Mouse (Mus musculus) G1E (cell line): ENCODE data around the gene Flvcr2. TPM values are rescaled to one million over a fixed set of nuclear protein-coding genes. Genes with fewer than 3 reads are reported as not detected.

Experiments
- ATAC-seq: 2 replicates; pipeline ENCODE4 v1.8.0; 2016; ENCODE audit warnings: mild to moderate bottlenecking; ENCODE audit not compliant: insufficient number of reproducible peaks, poor library complexity, low FRiP score, severe bottlenecking; ENCODE audit errors: extremely low read depth
- DNase-seq: peaks from one replicate; pipeline ENCODE4 v3.0.0; 2012; ENCODE audit warnings: low spot score
- H3K27me3 ChIP-seq: 2 replicates; pipeline ENCODE4 v1.6.1; 2012; ENCODE audit warnings: mild to moderate bottlenecking, low read length, inconsistent platforms; ENCODE audit not compliant: insufficient read depth
- H3K36me3 ChIP-seq: replicated peaks from 2 replicates; pipeline ENCODE3; 2012; ENCODE audit warnings: mild to moderate bottlenecking, inconsistent platforms
- H3K4me1 ChIP-seq: 2 replicates; pipeline ENCODE4 v1.6.1; 2012; ENCODE audit warnings: low read depth, low read length, inconsistent platforms, mixed read lengths; ENCODE audit not compliant: insufficient read depth
- H3K4me3 ChIP-seq: 2 replicates; pipeline ENCODE4 v1.5.1; 2012; ENCODE audit warnings: low read depth, mild to moderate bottlenecking, inconsistent platforms, low read length, moderate library complexity, mixed read lengths
- H3K9me3 ChIP-seq: replicated peaks from 2 replicates; pipeline ENCODE4 v1.6.1; 2012; ENCODE audit warnings: inconsistent platforms
- CTCF ChIP-seq: IDR thresholded peaks from 2 replicates; pipeline ENCODE4 v1.5.1; 2012; ENCODE audit warnings: low read depth, low read length, inconsistent platforms, mixed read lengths
- GATA1 ChIP-seq: IDR thresholded peaks from 2 replicates; pipeline ENCODE4 v1.6.1; 2012; ENCODE audit warnings: borderline replicate concordance, low read length, inconsistent platforms, mixed read lengths
- GATA2 ChIP-seq: IDR thresholded peaks from 2 replicates; pipeline ENCODE4 v1.6.1; 2012; ENCODE audit warnings: low read depth, low read length, inconsistent platforms, borderline replicate concordance
- POLR2AphosphoS5 ChIP-seq: IDR thresholded peaks from 2 replicates; pipeline ENCODE4 v1.6.1; 2012; ENCODE audit warnings: low read depth, low read length, inconsistent platforms; ENCODE audit not compliant: insufficient replicate concordance
- TAL1 ChIP-seq: conservative IDR thresholded peaks from 2 replicates; pipeline ENCODE4 v1.6.1; 2012; ENCODE audit warnings: low read depth, low read length, inconsistent platforms, mixed read lengths
- polyA plus RNA-seq: library from polyadenylated mRNA; stranded (reverse); fragments of >175 nt; gene quantifications from 2 replicates; pipeline ENCODE4 v1.2.3, GENCODE M21; 2012
- total RNA-seq, 2 experiments: library from RNA; stranded (forward) in 1 of 2; stranded (reverse) in 1 of 2; fragments of 200-1000 nt in 1 of 2; fragments of >200 nt in 1 of 2; fragmentation: Nextera tagmentation in 1 of 2; gene quantifications; 2 replicates each; pipeline ENCODE4 v1.2.3; 2014 to 2017

Gene Flvcr2
- total and polyA plus RNA-seq, 3 experiments: 0.16 TPM; not detected in 2

DNA sequence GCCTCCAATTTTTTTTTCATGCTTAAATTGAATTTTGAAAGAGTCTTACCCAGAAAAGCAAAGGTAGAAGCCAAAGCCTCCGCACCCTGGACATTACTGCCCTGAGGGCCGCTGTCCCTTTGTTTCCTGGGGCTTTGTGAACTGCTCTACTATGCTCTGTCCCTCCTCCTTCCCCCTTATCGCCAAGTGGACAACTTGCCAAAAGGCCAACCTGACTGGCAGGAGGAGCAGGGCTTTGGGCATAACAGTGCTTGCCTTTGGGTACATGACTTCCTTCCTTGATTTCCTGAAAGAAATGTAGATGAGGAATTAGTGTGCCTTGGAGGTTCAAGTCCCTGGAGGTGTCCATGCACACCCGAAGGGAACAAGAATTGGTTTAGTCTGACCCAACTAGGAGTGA lies 15.1 kb downstream of the Flvcr2 start:
- ATAC-seq (no peak), DNase-seq (no peak)
- Histone ChIP-seq H3K4me1 (no peaks in the 10 kb centered on the region), H3K36me3 (no peaks in the 10 kb centered on the region), H3K4me3 (no peak overlapping the region), H3K9me3 (no peaks in the 10 kb centered on the region), H3K27me3 (peaks cover 21% of the 10 kb centered on the region)
- TF ChIP-seq CTCF (no peak), POLR2AphosphoS5 (no peak), GATA1 (no peak), GATA2 (no peak), TAL1 (no peak)

DNA sequence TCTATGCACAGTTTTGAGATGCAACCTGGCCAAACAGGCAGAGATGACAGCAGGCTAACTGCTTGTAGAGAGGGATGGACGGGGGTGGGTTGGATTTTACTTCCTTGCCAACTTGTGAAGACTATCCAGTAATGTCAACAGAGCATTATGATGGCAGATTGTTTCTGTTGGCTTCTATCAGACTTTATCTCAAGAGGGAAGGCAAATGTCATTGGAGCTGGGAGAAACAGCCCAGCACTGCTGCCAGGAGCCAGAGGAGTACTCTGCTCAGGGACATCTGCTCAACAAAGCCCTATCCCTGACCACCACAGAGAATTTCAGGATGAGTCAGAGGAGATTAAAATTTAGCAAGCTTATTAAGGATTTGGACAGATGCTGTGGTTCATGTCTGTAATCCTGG lies 18.3 kb downstream of the Flvcr2 start:
- H3K4me3 ChIP-seq: no peak overlapping the region
- no peak for DNase-seq
- no peak for TF ChIP-seq GATA2
- TF ChIP-seq GATA1: no peak
- no peak for TF ChIP-seq TAL1
- no peak for TF ChIP-seq POLR2AphosphoS5
- TF ChIP-seq CTCF: no peak

DNA sequence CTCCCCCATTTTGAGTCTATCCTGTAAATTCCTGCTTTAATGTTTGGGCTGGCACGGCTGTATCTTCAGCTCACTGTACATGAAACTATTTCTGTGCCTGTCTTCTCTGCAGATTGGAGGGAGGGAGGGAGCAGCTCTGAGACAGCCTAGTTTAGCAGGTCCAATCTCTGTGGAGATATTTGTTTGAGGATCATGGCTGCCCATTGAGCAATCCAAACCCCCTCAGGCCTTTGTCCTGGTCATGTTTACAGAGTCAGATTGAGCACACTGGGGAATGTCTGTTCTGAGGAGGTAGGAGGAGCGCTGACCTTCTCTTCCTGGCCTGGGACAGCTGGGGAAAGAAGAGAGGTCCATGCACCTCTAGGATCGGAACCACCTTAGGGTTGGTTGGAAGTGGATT lies 19.9 kb downstream of the Flvcr2 start:
- TF ChIP-seq TAL1 (no peak), POLR2AphosphoS5 (no peak), CTCF (no peak), GATA2 (no peak), GATA1 (no peak)
- H3K9me3 ChIP-seq: no peaks in the 10 kb centered on the region
- H3K4me1 ChIP-seq: no peaks in the 10 kb centered on the region
- no peaks in the 10 kb centered on the region for H3K36me3 ChIP-seq
- DNase-seq (no peak), ATAC-seq (no peak)
- no peak overlapping the region for H3K4me3 ChIP-seq
- peaks cover 18% of the 10 kb centered on the region for H3K27me3 ChIP-seq

More for the DNA sequence above, 18.3 kb downstream of the Flvcr2 start:
- no peak for ATAC-seq
- H3K9me3 ChIP-seq: no peaks in the 10 kb centered on the region
- H3K36me3 ChIP-seq: no peaks in the 10 kb centered on the region
- peaks cover 17% of the 10 kb centered on the region for H3K27me3 ChIP-seq
- H3K4me1 ChIP-seq: no peaks in the 10 kb centered on the region

DNA sequence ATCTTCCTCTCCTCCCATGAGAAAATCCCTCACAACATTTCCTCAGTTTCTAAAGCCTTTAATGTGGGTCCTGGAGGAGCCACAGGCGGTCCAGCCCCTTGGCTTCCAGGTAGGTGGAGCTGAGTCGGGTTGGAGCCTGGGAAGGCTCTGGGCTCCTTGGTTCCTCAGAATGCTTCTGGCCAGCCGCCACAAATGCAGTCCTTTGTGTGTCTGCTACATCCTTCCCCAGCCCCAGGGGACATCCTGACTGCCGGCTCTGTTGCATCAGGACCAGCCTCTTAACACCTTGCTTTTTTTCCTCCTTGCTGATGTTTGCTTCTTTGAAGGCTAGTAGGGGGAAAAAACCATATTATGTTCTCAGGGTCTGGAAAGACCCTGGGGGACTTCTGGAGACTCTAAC lies 21.4 kb downstream of the Flvcr2 start:
- Histone ChIP-seq H3K9me3 (no peaks in the 10 kb centered on the region), H3K4me3 (no peak overlapping the region), H3K4me1 (no peaks in the 10 kb centered on the region), H3K27me3 (peaks cover 22% of the 10 kb centered on the region), H3K36me3 (no peaks in the 10 kb centered on the region)
- DNase-seq: no peak
- TF ChIP-seq POLR2AphosphoS5: no peak
- TF ChIP-seq GATA1: no peak
- no peak for TF ChIP-seq TAL1
- no peak for TF ChIP-seq CTCF
- no peak for TF ChIP-seq GATA2
- no peak for ATAC-seq

DNA sequence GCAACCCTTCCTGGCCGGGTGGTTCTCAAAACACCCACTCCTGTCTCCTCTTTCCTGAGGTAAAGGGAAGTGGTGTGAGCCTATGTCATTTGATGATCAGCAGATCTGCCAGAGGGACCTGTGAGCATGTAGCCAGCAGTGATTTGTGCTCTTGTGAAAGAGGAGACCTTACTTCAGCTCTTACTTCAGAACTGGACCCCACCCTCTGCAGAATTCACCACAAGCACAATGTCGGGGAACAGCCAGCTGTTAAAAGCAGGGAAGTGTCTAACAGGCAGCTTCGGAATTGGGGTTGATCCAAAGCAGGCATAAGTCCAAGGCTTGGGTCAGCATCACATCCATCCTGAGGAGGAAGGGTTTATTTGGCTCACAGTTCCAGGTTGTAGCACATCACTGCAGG lies 25.0 kb downstream of the Flvcr2 start:
- H3K4me1 ChIP-seq: no peaks in the 10 kb centered on the region
- no peak for ATAC-seq
- H3K36me3 ChIP-seq: no peaks in the 10 kb centered on the region
- no peak for TF ChIP-seq POLR2AphosphoS5
- TF ChIP-seq TAL1: no peak; the same call in 1 of the 2 replicates
- no peak for TF ChIP-seq CTCF
- no peak for TF ChIP-seq GATA2
- no peak for TF ChIP-seq GATA1
- no peak overlapping the region for H3K4me3 ChIP-seq
- no peak for DNase-seq
- peaks cover 26% of the 10 kb centered on the region for H3K27me3 ChIP-seq
- H3K9me3 ChIP-seq: 0 out of 2 replicates have a peak, but pooled peaks cover 2% of the 10 kb centered on the region

DNA sequence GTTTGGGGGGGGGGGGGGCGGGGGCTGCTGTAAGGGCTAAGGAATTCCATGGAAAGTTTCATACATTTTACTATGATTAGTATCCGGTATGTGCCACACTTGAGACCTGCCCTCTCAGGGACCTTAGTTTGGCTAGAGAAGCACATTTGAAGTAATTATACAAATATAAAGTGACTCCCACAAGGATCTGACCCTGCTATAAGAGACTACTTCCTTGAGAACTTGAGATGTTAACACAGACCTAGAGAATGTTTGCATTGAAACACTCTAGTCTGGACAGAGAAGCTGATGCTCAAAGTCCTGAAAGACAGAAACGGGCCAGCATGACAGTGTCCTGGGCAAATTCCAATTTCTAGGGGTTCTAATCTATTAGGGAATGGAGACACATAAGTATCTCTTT lies 32.6 kb downstream of the Flvcr2 start:
- Histone ChIP-seq H3K4me3 (no peak overlapping the region), H3K9me3 (no peaks in the 10 kb centered on the region), H3K27me3 (peaks cover 4% of the 10 kb centered on the region), H3K4me1 (no peaks in the 10 kb centered on the region), H3K36me3 (no peaks in the 10 kb centered on the region)
- ATAC-seq: no peak
- no peak for DNase-seq
- TF ChIP-seq POLR2AphosphoS5 (no peak), CTCF (no peak), GATA1 (no peak), TAL1 (no peak), GATA2 (no peak)

DNA sequence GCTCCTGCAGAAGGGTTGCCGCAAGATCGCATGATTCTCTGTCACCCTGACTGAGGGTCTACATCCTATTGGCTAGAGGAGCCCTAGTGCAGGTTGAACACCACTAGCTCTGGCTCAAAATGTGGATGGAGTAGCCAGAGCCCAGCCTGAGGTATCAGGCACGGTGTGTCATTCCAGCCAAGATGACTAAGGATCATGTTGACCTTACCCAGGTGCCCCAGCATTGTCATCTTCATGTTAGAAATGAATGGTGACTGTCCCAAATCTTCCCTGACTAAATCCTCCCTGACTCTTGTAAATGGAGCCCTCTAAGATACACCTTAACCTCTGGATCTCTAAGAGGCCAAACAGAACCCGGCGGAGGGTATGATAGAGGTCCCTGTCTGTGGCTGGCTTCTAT lies 33.4 kb downstream of the Flvcr2 start:
- Histone ChIP-seq H3K36me3 (no peaks in the 10 kb centered on the region), H3K27me3 (0 out of 2 replicates have a peak, but pooled peaks cover 4% of the 10 kb centered on the region), H3K4me1 (no peaks in the 10 kb centered on the region), H3K4me3 (no peak overlapping the region), H3K9me3 (no peaks in the 10 kb centered on the region)
- TF ChIP-seq CTCF: no peak
- TF ChIP-seq POLR2AphosphoS5: no peak
- no peak for TF ChIP-seq TAL1
- TF ChIP-seq GATA2: no peak
- no peak for TF ChIP-seq GATA1
- DNase-seq: no peak
- no peak for ATAC-seq
